Mouse (Mus musculus): Measurements from ENCODE around the gene Pi4kb. TPM values are rescaled to one million over a fixed set of nuclear protein-coding genes. Genes with fewer than 3 reads are reported as not detected.
"Not testable (repeated sequence)": the region's sequence is repeated elsewhere in the genome, so short reads cannot be mapped to it uniquely, and the experiment has no call there.

Pi4kb gene
- polyA plus RNA-seq, 1 experiment from 2014 or later = 29.1 TPM

- no peaks in the 10 kb centered on the region for H3K9me3 ChIP-seq
- no peak overlapping the region for H3K27ac ChIP-seq
- 91% methylated on average over 3 of the region's 3 CpGs for WGBS
- peaks cover 90% of the 10 kb centered on the region for H3K36me3 ChIP-seq
- H3K4me3 ChIP-seq = no peak overlapping the region
- H3K4me1 ChIP-seq = no peaks in the 10 kb centered on the region
- no peak overlapping the region for H3K4me2 ChIP-seq
- H3K27me3 ChIP-seq = no peaks in the 10 kb centered on the region
- H3K9ac ChIP-seq = no peak overlapping the region
- no peak for ATAC-seq (ENCODE audit: insufficient number of reproducible peaks, low FRiP score, low TSS enrichment, low read depth)
Measured at GRCm38 (mm10) chr3:95005651-95006050, 31.1 kb downstream of the Pi4kb start.

DNA sequence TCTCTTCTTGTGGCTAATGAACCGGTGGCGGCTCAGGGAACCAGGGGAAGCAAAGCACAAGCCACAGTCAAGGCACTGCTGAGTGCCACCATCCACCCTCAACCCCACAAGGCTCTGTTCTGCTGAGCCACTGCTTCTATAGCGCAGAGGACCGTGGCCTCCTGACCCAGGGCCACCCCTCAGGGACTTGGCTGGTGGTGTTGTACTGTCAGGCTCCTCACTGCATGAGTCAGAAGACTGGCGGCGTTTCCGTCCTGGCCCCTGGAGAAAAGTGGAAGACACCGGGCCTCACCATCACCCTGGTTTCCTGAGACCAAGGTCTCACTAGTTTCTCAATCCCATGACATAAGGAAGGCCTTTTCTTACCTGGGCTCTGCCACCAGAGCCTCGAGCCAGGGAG lies 33.2 kb downstream of the Pi4kb start:
- Histone ChIP-seq H3K4me1 (no peaks in the 10 kb centered on the region), H3K9me3 (no peaks in the 10 kb centered on the region), H3K36me3 (peaks cover 93% of the 10 kb centered on the region), H3K27ac (no peak overlapping the region; the same call in 1 of the 2 replicates), H3K4me2 (no peak overlapping the region), H3K9ac (no peak overlapping the region), H3K27me3 (no peaks in the 10 kb centered on the region), H3K4me3 (no peak overlapping the region)
- ATAC-seq (ENCODE audit: insufficient number of reproducible peaks, low FRiP score, low TSS enrichment, low read depth) = no peak
- 88% methylated on average over 9 of the region's 9 CpGs for WGBS

GRCm38 (mm10) chr3:95010396-95010795 lies 35.9 kb downstream of the Pi4kb start:
- Histone ChIP-seq H3K27me3 (no peaks in the 10 kb centered on the region), H3K27ac (no peak overlapping the region), H3K9ac (no peak overlapping the region), H3K4me1 (peaks cover 17% of the 10 kb centered on the region), H3K9me3 (no peaks in the 10 kb centered on the region), H3K36me3 (peaks cover 72% of the 10 kb centered on the region), H3K4me3 (no peak overlapping the region), H3K4me2 (no peak overlapping the region)
- ATAC-seq (ENCODE audit: insufficient number of reproducible peaks, low FRiP score, low TSS enrichment, low read depth) = no peak
- 81% methylated on average over 7 of the region's 7 CpGs for WGBS

GRCm38 (mm10) chr3:95012982-95013381 lies 38.5 kb downstream of the Pi4kb start:
- peaks cover 46% of the 10 kb centered on the region for H3K36me3 ChIP-seq
- peaks cover 22% of the 10 kb centered on the region for H3K4me1 ChIP-seq
- no peak overlapping the region for H3K9ac ChIP-seq
- no peak overlapping the region for H3K27ac ChIP-seq
- no peak overlapping the region for H3K4me3 ChIP-seq
- WGBS = 83% methylated on average over 3 of the region's 3 CpGs
- no peaks in the 10 kb centered on the region for H3K27me3 ChIP-seq
- H3K4me2 ChIP-seq = no peak overlapping the region
- no peaks in the 10 kb centered on the region for H3K9me3 ChIP-seq
- no peak for ATAC-seq (ENCODE audit: insufficient number of reproducible peaks, low FRiP score, low TSS enrichment, low read depth)

DNA sequence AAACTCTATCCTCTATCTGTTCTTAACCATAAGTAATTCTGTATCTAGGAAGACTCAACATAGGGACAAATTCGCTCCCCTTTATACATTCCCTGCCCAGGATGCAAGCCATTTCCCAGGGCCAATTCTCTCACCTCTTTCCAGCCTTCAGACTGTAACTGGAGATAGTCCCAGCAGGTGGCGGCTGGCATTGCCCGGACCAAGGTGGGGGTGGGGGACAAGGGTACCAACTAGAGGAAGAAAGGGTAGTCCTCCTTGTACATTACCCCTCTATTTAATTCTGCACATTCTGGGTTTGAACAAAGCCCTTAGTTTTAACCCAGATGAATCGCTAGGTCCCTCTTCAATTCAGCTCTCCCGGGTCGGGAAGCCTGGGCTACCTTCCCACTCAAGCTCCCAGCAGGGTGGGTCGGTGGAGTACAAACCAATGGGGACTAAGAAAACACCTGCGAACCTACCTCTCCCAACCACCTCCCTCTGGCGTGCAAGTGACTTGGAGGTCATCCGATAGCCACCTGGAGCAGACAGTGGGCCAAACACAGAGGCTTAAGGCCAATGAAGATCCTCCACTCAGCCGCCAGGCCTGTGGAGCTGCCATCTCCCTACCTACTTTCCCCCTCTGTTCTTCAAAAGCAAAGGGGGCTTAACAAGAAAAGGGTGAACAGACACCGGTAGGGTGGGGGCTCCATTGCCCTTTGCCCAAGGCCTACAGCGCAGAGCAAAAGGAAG lies 39.3 kb downstream of the Pi4kb start:
- 13% methylated on average over 13 of the region's 13 CpGs for WGBS
- Histone ChIP-seq H3K4me2 (peak overlapping the region; percentile 81), H3K36me3 (peaks cover 37% of the 10 kb centered on the region), H3K27ac (peak overlapping the region; percentile 99), H3K9ac (peak overlapping the region; percentile 77), H3K9me3 (no peaks in the 10 kb centered on the region), H3K27me3 (no peaks in the 10 kb centered on the region), H3K4me1 (peaks cover 22% of the 10 kb centered on the region), H3K4me3 (peak overlapping the region; percentile 91)
- ATAC-seq (ENCODE audit: insufficient number of reproducible peaks, low FRiP score, low TSS enrichment, low read depth) = no peak

GRCm38 (mm10) chr3:95014428-95015151 lies 40.1 kb downstream of the Pi4kb start:
- peaks cover 22% of the 10 kb centered on the region for H3K4me1 ChIP-seq
- H3K4me2 ChIP-seq = peak overlapping the region; percentile 81
- no peaks in the 10 kb centered on the region for H3K27me3 ChIP-seq
- peak overlapping the region; percentile 99 for H3K27ac ChIP-seq
- peaks cover 30% of the 10 kb centered on the region for H3K36me3 ChIP-seq
- under 1% methylated on average over 43 of the region's 44 CpGs for WGBS
- no peak for ATAC-seq (ENCODE audit: insufficient number of reproducible peaks, low FRiP score, low TSS enrichment, low read depth)
- H3K9me3 ChIP-seq = no peaks in the 10 kb centered on the region
- peak overlapping the region; percentile 91 for H3K4me3 ChIP-seq
- H3K9ac ChIP-seq = peak overlapping the region; percentile 77

DNA sequence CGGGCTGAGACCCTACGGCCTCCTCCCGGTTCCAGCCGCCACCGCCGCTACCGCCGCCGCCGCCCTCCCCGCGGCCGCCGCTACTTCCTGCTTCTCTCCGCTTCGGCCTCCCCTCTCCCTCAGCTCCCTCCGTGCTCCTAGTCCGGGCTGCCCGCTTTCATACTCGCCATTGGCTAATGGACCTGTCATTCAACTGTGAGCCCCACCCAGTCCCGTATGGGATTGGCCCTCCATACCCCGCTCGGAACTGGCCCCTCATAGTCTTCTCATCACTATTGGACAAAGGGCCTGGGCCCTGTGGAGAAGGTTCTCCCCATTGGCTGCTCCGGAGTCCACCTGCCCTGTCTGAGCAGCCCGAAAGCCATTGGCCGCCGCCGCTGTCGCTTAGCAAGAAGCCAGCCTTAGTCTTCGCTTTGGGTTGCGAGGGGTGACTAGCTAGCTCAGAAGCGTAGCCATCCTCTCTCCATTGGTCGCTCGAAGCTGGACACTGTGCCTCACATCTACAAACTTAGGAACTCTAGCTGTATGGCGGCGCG lies 40.9 kb downstream of the Pi4kb start, which contains the start of gene Zfp687:
Gene Zfp687, minus strand, starts transcription at position 112 of the 536 bp plus-strand sequence.
- under 1% methylated on average over 36 of the region's 37 CpGs for WGBS
- H3K4me3 ChIP-seq = peak within 1 kb of the TSS; percentile 91
- peaks cover 23% of the 10 kb centered on the region for H3K36me3 ChIP-seq
- no peaks in the 10 kb centered on the region for H3K9me3 ChIP-seq
- ATAC-seq (ENCODE audit: insufficient number of reproducible peaks, low FRiP score, low TSS enrichment, low read depth) = peak; percentile 100
- H3K4me2 ChIP-seq = peak within 1 kb of the TSS; percentile 81
- H3K9ac ChIP-seq = peak within 1 kb of the TSS; percentile 77
- H3K4me1 ChIP-seq = peaks cover 22% of the 10 kb centered on the region
- H3K27me3 ChIP-seq = no peaks in the 10 kb centered on the region
- H3K27ac ChIP-seq = peak within 1 kb of the TSS; percentile 99

DNA sequence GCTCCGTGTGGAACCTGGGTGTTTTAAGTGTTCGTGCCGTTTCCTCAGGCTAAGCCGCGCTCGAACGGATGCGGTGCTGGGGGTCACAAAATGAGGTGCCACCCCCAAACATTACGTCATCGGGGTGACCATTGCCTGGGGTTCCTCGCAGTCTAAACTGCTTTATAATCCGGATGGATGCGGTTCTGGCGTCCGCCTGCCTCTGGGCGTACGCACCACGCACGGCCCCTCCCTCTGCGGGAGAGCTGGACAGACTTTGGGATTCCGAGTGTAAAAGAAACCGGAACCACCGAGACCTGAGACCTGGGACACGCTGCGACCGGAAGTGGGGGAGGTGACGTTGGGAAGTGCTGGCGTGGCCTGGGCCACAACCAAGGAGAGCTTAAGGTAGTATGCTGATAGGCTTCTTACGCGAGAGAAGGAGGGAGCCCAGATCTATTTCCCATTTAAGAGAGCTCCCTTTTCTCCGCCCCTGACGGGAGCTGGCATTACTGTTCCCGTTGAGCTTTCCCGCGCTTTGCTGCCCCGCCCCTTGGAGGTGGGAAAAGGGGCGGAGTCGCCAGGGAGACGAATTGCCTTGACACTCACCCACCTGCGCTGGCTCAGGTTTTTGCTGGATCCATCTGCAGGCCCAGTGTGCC lies 41.5 kb downstream of the Pi4kb start:
- H3K4me2 ChIP-seq = peak overlapping the region; percentile 75
- WGBS = under 1% methylated on average over 40 of the region's 40 CpGs
- H3K36me3 ChIP-seq = peaks cover 17% of the 10 kb centered on the region
- peak overlapping the region; percentile 99 for H3K27ac ChIP-seq
- no peaks in the 10 kb centered on the region for H3K9me3 ChIP-seq
- ATAC-seq (ENCODE audit: insufficient number of reproducible peaks, low FRiP score, low TSS enrichment, low read depth) = peak; percentile 79
- H3K4me3 ChIP-seq = peak overlapping the region; percentile 91
- peaks cover 22% of the 10 kb centered on the region for H3K4me1 ChIP-seq
- H3K27me3 ChIP-seq = no peaks in the 10 kb centered on the region
- peak overlapping the region; percentile 55 for H3K9ac ChIP-seq

DNA sequence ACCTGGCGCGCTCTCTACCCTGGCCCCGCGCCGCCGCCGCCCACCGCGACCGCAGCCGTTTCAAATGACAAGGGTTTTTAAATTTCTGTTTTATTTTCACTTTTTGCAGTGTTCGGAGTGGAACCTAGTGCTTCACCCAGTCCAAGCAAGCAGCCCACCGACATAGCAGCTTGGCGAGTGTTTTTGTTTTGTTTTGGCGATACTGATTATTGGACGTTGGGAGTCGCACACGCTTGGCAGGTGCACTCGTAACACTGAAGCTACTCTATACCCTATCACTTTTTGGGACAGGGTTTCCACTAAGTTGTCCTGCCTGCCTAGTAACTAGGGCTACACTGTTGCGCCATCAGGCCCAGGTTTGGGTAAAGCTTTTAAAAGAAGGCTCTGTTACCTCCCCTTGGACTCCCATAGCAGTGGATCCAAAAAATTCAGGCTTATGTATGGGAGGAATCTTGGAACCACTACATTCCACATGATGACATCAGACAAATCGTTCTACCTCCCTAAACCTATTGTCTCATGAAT lies 42.1 kb downstream of the Pi4kb start:
- Histone ChIP-seq H3K4me2 (peak overlapping the region; percentile 75), H3K9me3 (no peaks in the 10 kb centered on the region), H3K27ac (peak overlapping the region; percentile 99), H3K36me3 (peaks cover 12% of the 10 kb centered on the region), H3K4me3 (peak overlapping the region; percentile 91), H3K4me1 (peaks cover 22% of the 10 kb centered on the region), H3K27me3 (no peaks in the 10 kb centered on the region), H3K9ac (peak overlapping the region; percentile 55)
- no peak for ATAC-seq (ENCODE audit: insufficient number of reproducible peaks, low FRiP score, low TSS enrichment, low read depth)
- 4% methylated on average over 21 of the region's 21 CpGs for WGBS

DNA sequence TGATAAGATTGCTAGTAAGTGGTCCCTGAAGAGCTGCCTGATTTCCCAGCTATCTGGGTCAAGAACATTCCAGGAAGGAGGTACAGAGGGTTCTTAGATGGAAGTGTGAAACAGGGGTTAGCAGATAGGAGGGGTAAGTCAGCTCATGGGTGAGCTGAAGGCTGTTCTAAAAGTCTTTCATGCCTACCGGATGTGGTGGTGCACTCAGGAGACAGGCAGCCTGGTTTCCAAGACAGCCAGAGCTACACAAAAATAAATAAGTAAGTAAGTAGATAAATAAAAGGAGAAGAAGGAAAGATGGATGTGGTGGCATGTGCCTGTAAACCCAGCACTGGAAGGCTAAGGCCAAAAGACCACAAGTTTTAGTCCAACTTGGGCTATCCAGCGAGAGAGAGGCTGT lies 44.2 kb downstream of the Pi4kb start:
- H3K9me3 ChIP-seq = no peaks in the 10 kb centered on the region
- H3K4me2 ChIP-seq = no peak overlapping the region
- H3K36me3 ChIP-seq = no peaks in the 10 kb centered on the region
- H3K4me1 ChIP-seq = peaks cover 14% of the 10 kb centered on the region
- no peak overlapping the region for H3K27ac ChIP-seq
- H3K27me3 ChIP-seq = no peaks in the 10 kb centered on the region
- H3K9ac ChIP-seq = no peak overlapping the region
- no peak overlapping the region for H3K4me3 ChIP-seq
- WGBS = 82% methylated on average over 2 of the region's 2 CpGs
- no peak for ATAC-seq (ENCODE audit: insufficient number of reproducible peaks, low FRiP score, low TSS enrichment, low read depth)

GRCm38 (mm10) chr3:95020956-95021355 lies 46.4 kb downstream of the Pi4kb start:
- H3K27me3 ChIP-seq; ATAC-seq (ENCODE audit: insufficient number of reproducible peaks, low FRiP score, low TSS enrichment, low read depth); H3K9ac ChIP-seq; H3K4me2 ChIP-seq; H3K4me3 ChIP-seq; H3K27ac ChIP-seq; H3K36me3 ChIP-seq; H3K9me3 ChIP-seq: not testable (repeated sequence)
- WGBS = 90% methylated on average over 5 of the region's 5 CpGs
- H3K4me1 ChIP-seq = peaks cover 10% of the 10 kb centered on the region; the same call in 1 of the 2 replicates

Measured in limb, embryonic 15.5 days (tissue).